Mouse (Mus musculus) embryonic facial prominence, embryonic 12.5 days (tissue): ENCODE results near the gene D5Ertd579e. TPM values are rescaled to one million over a fixed set of nuclear protein-coding genes. Genes with fewer than 3 reads are reported as not detected.

Source experiments
- ATAC-seq: fragments of 200-750 bp; cut with Nextera tagmentation; 2 replicates; pipeline ENCODE4 v1.8.0; 2017; ENCODE audit not compliant: insufficient number of reproducible peaks, insufficient read depth, low FRiP score, low TSS enrichment
- H3K27ac ChIP-seq: fragments of 300-500 bp; sonication (generic); 2 replicates; pipeline ENCODE4 v1.5.1; 2016; ENCODE audit warnings: mild to moderate bottlenecking
- H3K27me3 ChIP-seq: fragments of 300-500 bp; sonication (generic); 2 replicates; pipeline ENCODE4 v1.6.1; 2016; ENCODE audit warnings: mild to moderate bottlenecking, moderate library complexity
- H3K36me3 ChIP-seq: fragments of 300-500 bp; sonication (generic); 2 replicates; pipeline ENCODE4 v1.6.1; 2016; ENCODE audit warnings: mild to moderate bottlenecking
- H3K4me1 ChIP-seq: fragments of 300-500 bp; sonication (generic); 2 replicates; pipeline ENCODE4 v1.6.1; 2016
- H3K4me2 ChIP-seq: fragments of 300-500 bp; sonication (generic); replicated peaks from 2 replicates; pipeline ENCODE4 v1.6.1; 2016; ENCODE audit warnings: mild to moderate bottlenecking, moderate library complexity
- H3K4me3 ChIP-seq: fragments of 300-500 bp; sonication (generic); 2 replicates; pipeline ENCODE4 v1.5.1; 2016; ENCODE audit warnings: mild to moderate bottlenecking
- H3K9ac ChIP-seq: fragments of 300-500 bp; sonication (generic); 2 replicates; pipeline ENCODE4 v1.6.1; 2016; ENCODE audit warnings: mild to moderate bottlenecking, moderate library complexity
- H3K9me3 ChIP-seq: fragments of 300-500 bp; sonication (generic); 2 replicates; pipeline ENCODE4 v1.6.1; 2016; ENCODE audit warnings: mild to moderate bottlenecking, moderate library complexity
- WGBS: fragments of 180-500 bp; shearing (Covaris S2); methylation state at CpG from one replicate; pipeline ENCODE4 v1.1.7; 2016; 5-methylcytosine and 5-hydroxymethylcytosine counted together
- polyA plus RNA-seq: library from polyadenylated mRNA; unstranded; fragments of >200 nt; fragmentation: Nextera tagmentation; extraction: Ambion mirVana; gene quantifications from 2 replicates; pipeline ENCODE4 v1.2.1, GENCODE M21; 2016

D5Ertd579e gene
- polyA plus RNA-seq, 1 experiment from 2014 or later = 27.0 TPM

DNA sequence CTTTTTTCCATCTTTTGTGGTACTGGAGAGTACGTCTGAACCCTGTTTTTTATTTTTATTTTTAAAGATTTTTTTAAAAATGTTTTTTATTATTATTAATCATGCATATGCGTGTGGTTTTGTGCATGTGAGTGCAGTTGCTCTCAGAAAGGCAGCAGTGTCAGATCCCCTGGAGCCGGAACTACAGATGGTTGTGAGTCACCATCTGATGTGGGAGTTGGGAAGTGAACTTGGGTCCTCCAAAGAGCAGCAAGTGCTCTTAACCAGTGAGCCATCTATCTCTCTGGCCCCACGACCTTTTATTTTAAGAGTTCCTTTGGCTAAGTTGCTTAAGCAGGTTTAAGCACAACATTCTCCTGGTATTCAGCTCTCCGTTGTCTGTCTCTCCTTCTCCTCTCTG is 99.6 kb downstream of the D5Ertd579e start:
- no peaks in the 10 kb centered on the region for H3K9me3 ChIP-seq
- ATAC-seq = no peak

DNA sequence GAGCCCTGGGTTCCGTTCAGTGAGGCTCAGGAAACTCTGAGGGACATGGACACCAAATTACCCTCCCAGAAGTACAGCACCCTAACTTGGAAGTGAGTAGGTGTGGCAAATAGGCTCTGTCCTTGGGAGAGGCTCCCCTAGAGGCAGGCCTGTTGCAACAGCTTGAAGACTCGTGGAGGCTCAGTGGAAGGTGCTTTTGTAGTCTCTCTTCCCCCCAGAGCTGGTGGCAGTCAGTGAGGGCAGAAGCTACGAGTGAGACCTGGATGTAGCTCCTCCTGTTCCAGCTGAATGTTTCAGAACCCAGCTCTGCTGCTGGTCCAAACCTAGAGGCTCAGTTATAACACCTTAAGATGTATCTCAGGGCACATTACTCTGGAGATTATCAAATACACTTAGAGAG is 100.7 kb downstream of the D5Ertd579e start:
- WGBS = 23% methylated on average over 3 of the region's 3 CpGs
- H3K36me3 ChIP-seq = peaks cover 12% of the 10 kb centered on the region

More for the DNA sequence above, 99.6 kb downstream of the D5Ertd579e start:
- no peak overlapping the region for H3K9ac ChIP-seq
- no peak overlapping the region for H3K4me2 ChIP-seq
- no peak overlapping the region for H3K4me3 ChIP-seq
- H3K4me1 ChIP-seq = no peaks in the 10 kb centered on the region
- H3K27me3 ChIP-seq = no peaks in the 10 kb centered on the region
- no peak overlapping the region for H3K27ac ChIP-seq
- 75% methylated on average over 5 of the region's 5 CpGs for WGBS
- peaks cover 16% of the 10 kb centered on the region for H3K36me3 ChIP-seq

DNA sequence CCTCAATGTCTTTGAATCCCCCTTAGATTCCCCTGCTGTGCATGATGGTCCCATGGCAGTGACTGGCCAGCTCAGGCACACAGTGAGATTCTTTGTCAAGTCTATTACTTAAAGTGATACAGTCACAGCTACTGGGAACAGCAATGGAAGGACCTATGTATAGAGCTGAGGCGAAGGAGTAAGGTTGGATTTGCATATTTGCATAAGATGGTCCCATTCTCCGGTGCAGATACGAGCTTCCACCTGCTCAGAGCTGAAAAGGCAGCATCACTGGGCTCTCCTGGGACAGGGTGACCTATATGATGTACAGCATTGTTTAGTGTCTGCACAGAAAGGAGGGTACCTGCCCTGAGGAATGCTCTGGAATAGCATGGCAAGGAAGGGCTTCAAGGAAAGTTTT is 101.5 kb downstream of the D5Ertd579e start:
- peaks cover 4% of the 10 kb centered on the region for H3K36me3 ChIP-seq
- H3K4me1 ChIP-seq = no peaks in the 10 kb centered on the region
- H3K4me3 ChIP-seq = no peak overlapping the region
- no peak for ATAC-seq
- H3K27me3 ChIP-seq = no peaks in the 10 kb centered on the region
- no peak overlapping the region for H3K27ac ChIP-seq
- no peaks in the 10 kb centered on the region for H3K9me3 ChIP-seq
- 71% methylated on average over 3 of the region's 3 CpGs for WGBS
- no peak overlapping the region for H3K9ac ChIP-seq
- no peak overlapping the region for H3K4me2 ChIP-seq

More for the DNA sequence above, 100.7 kb downstream of the D5Ertd579e start:
- H3K9me3 ChIP-seq = no peaks in the 10 kb centered on the region
- no peak overlapping the region for H3K4me3 ChIP-seq
- no peak overlapping the region for H3K9ac ChIP-seq
- no peaks in the 10 kb centered on the region for H3K27me3 ChIP-seq
- no peaks in the 10 kb centered on the region for H3K4me1 ChIP-seq
- no peak overlapping the region for H3K4me2 ChIP-seq
- H3K27ac ChIP-seq = no peak overlapping the region
- ATAC-seq = no peak

DNA sequence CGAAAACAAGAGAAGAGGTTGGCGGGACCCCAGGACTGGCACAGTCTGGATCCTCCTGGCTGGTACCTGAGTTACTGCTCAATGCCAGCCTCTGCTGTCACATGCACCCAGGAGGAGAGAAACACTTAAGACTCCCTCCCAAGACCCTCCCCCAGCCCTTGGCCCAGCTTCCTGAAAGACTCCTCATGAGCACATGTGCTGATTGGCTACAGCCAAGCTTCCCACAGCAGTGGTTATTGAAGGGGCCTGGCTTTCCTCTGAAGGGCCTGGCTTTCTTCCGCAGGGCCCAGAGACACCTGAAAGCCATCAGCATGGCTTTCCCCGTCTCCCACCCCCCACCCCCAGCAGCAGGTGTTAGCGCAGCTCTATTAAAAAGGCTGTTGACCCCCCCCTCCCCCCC is 102.6 kb downstream of the D5Ertd579e start, which contains the start of gene Tbc1d14:
Tbc1d14 (minus strand) TSS at position 101 of the 400 bp plus-strand sequence.
- 65% methylated on average over 5 of the region's 5 CpGs for WGBS
- Histone ChIP-seq H3K36me3 (no peaks in the 10 kb centered on the region), H3K4me1 (no peaks in the 10 kb centered on the region), H3K9me3 (no peaks in the 10 kb centered on the region), H3K4me2 (no peak within 1 kb of the TSS), H3K27me3 (no peaks in the 10 kb centered on the region), H3K4me3 (no peak within 1 kb of the TSS), H3K9ac (no peak within 1 kb of the TSS), H3K27ac (no peak within 1 kb of the TSS)
- ATAC-seq = no peak

DNA sequence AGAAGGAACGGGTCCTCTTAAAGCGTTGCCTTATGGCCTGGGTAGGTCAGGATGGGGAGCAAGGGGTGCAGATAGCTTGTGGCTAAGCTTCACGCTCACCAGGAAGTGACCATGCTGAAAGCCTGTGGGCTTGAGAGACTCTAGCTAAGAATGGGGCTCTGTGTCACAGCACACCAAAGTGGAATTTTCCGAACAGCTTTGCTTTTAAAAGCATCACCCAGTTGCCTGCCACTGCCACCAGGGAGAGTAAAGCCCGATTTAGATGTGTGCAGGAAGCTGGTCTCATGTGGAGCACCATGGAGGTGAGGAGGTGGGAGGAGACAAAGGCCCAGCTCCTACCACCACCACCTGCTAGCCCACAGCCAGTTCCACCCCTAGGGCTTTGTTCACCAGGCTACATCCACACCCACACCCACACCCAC is 105.3 kb downstream of the D5Ertd579e start:
- Histone ChIP-seq H3K9ac (no peak overlapping the region), H3K36me3 (no peaks in the 10 kb centered on the region), H3K27me3 (no peaks in the 10 kb centered on the region), H3K4me1 (no peaks in the 10 kb centered on the region), H3K4me2 (no peak overlapping the region), H3K27ac (no peak overlapping the region), H3K4me3 (no peak overlapping the region), H3K9me3 (no peaks in the 10 kb centered on the region)
- no peak for ATAC-seq
- 68% methylated on average over 5 of the region's 5 CpGs for WGBS

DNA sequence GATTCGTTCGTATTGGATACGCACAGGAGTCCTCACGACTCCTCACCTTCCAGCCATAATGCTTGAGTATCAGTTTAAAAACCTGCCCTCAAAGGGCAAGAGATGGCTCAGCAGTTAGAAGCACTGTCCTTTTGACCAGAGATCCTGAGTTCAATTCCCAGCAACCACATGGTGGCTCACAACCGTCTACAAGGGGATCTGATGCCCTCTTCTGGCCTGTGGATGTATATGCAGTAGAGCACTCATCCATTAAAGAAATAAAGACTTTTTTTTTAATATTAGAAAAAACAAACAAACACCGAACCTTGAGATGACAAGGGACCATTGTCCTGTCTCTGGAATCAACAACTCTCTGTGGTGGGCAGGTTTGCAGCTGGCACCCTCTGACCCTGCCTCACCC is 111.5 kb downstream of the D5Ertd579e start:
- Histone ChIP-seq H3K4me1 (peaks cover 16% of the 10 kb centered on the region), H3K4me3 (no peak overlapping the region), H3K9ac (no peak overlapping the region), H3K4me2 (no peak overlapping the region), H3K27me3 (no peaks in the 10 kb centered on the region), H3K9me3 (no peaks in the 10 kb centered on the region), H3K36me3 (no peaks in the 10 kb centered on the region), H3K27ac (no peak overlapping the region)
- ATAC-seq = no peak
- WGBS = 68% methylated on average over 6 of the region's 6 CpGs

DNA sequence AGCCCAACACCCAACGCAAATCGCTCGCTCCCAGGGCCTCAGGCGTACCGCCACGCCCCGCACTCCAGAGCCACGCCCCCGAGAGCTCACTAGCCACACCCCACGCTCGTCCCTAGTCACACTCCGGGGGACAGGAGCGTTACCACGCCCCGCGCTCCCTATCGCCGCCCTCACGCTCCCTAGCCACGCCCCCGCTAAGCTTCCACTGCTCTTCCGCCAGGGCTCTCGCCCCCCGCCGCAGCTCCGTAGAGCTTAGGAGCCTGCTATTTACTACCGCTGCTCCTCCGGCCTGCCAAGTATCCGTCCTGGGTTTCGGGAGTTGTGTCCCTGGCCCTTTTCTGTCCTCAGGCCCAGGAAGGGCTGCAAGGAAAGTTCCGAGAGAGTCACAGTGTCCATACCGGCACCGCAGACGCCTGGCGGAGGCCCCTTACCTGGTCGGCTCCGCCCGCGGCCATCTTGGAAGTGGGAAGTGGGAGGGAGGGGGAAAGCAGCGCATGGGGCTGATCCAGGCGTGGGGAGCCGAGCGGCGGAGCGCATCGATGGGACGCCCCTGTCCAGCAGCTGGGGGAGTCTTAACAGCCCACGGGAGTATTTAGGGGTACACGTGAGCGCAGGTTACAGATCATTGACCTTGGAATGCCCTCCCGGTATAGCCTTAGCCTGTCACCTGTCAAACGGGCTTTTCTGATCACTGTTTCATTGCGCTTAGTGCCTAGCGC is 113.7 kb downstream of the D5Ertd579e start:
- H3K9me3 ChIP-seq = no peaks in the 10 kb centered on the region
- WGBS = 2% methylated on average over 54 of the region's 54 CpGs
- no peaks in the 10 kb centered on the region for H3K36me3 ChIP-seq
- peak overlapping the region; percentile 61 for H3K9ac ChIP-seq
- H3K4me3 ChIP-seq = peak overlapping the region; percentile 78
- H3K27ac ChIP-seq = peak overlapping the region; percentile 81
- H3K27me3 ChIP-seq = no peaks in the 10 kb centered on the region
- H3K4me2 ChIP-seq = peak overlapping the region; percentile 93
- peak; percentile 94 for ATAC-seq
- peaks cover 16% of the 10 kb centered on the region for H3K4me1 ChIP-seq

DNA sequence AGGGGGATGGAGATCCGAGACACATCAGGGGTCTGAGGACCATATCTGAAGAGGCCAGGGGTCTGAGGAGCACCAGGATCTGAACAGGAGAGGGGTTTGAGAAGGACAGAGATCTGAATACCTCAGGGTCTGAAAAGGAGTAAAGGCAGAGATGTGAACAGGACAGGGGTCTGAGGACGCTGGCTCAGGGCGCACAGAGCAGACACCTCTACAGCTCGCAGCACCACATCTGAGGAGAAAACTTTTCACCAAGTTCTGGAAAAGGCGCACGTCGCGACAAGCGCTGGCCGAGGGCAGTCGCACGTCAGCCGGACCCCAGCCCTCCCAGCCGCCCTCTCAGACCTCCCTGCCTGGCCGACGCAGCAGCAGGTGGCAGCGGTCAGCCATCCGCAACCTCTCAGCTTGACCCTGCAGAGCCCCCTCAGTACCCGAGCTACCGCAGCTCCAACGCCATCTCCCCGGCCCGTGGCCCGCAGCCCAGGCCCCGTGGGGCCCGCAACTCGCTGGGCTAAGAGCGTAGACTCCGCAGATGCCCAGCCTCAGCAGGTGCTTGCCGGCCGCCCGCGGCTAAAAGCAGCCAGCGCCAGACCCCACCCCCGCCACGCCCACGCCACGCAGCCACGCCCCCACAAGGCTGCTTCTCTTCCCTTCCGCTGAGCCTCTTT is 114.4 kb downstream of the D5Ertd579e start:
- H3K36me3 ChIP-seq = no peaks in the 10 kb centered on the region
- H3K9ac ChIP-seq = peak overlapping the region; percentile 51
- no peak overlapping the region; the same call in 1 of the 2 replicates for H3K27ac ChIP-seq
- H3K4me3 ChIP-seq = peak overlapping the region; percentile 78
- peaks cover 16% of the 10 kb centered on the region for H3K4me1 ChIP-seq
- no peaks in the 10 kb centered on the region for H3K9me3 ChIP-seq
- peak overlapping the region; percentile 93 for H3K4me2 ChIP-seq
- WGBS = under 1% methylated on average over 40 of the region's 40 CpGs
- no peaks in the 10 kb centered on the region for H3K27me3 ChIP-seq
- ATAC-seq = peak; percentile 4; the same call in 1 of the 2 replicates

DNA sequence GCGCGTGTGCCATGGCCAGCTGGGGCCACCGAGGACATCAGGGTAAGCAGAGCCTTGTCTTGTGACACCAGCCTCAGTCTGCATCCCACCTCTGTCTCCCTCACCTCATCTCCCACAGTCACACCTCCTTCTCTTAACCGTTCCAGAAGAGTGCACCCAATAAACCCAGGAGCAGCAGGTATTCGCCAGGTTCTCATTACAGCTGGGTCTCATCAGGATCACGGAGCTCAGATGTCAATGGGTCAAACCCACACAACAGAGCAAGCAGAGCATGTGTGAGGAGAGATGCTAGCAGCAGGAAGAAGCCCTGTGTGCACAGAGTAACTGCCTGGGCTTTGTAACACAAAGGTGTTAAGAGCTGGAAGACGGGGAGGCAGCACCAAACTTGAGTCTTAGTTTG is 115.9 kb downstream of the D5Ertd579e start:
- Histone ChIP-seq H3K9ac (no peak overlapping the region), H3K4me3 (no peak overlapping the region), H3K9me3 (no peaks in the 10 kb centered on the region), H3K27me3 (no peaks in the 10 kb centered on the region), H3K27ac (no peak overlapping the region), H3K4me2 (no peak overlapping the region), H3K4me1 (peaks cover 16% of the 10 kb centered on the region), H3K36me3 (no peaks in the 10 kb centered on the region)
- WGBS = 66% methylated on average over 7 of the region's 7 CpGs
- ATAC-seq = no peak

DNA sequence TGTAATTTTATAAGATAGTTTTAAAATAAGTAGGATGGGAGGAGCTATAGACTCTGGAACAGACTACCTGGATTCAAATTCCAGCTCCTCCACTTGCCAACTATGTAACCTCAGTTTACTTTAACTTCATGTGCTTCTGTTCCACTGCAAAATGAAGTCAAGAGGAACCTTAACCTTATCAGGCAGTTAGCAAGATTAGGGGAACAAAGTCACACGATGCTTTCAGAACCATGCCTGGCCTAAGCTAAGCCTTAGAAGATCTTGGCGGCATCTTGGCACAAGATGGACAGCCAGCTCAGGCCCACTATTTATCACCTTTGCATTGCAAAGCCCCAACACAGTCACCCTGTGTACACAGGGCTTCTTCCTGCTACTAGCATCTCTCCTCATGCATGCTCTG is 116.8 kb downstream of the D5Ertd579e start:
- Histone ChIP-seq H3K4me1 (peaks cover 23% of the 10 kb centered on the region), H3K36me3 (no peaks in the 10 kb centered on the region), H3K9me3 (no peaks in the 10 kb centered on the region), H3K4me3 (no peak overlapping the region), H3K9ac (no peak overlapping the region), H3K4me2 (no peak overlapping the region), H3K27me3 (no peaks in the 10 kb centered on the region), H3K27ac (no peak overlapping the region)
- WGBS = 79% methylated on average over 2 of the region's 2 CpGs
- no peak for ATAC-seq

DNA sequence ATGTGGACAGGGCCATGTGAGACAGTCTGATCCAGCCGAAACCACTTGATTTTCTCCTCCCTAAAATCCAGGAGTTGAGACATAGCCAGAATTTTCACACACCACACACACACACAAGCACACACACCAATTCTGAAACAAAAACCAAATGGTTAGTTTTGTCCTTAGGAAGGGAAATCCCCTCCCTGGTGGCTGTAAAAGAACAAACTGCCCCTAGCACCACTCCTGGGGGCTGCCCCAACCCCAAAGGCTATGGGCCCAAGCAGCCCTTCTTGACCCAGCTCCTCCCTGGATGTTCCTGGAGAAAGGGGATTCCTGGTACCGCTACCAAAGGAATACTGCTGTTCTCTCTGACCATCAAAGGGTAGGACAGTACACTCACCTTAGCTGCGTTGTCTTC is 119.4 kb downstream of the D5Ertd579e start:
- no peak for ATAC-seq
- Histone ChIP-seq H3K27ac (no peak overlapping the region), H3K27me3 (no peaks in the 10 kb centered on the region), H3K9ac (no peak overlapping the region), H3K4me2 (no peak overlapping the region), H3K36me3 (peaks cover 1% of the 10 kb centered on the region), H3K9me3 (no peaks in the 10 kb centered on the region), H3K4me1 (peaks cover 26% of the 10 kb centered on the region), H3K4me3 (no peak overlapping the region)
- WGBS = 96% methylated on average over 3 of the region's 3 CpGs

DNA sequence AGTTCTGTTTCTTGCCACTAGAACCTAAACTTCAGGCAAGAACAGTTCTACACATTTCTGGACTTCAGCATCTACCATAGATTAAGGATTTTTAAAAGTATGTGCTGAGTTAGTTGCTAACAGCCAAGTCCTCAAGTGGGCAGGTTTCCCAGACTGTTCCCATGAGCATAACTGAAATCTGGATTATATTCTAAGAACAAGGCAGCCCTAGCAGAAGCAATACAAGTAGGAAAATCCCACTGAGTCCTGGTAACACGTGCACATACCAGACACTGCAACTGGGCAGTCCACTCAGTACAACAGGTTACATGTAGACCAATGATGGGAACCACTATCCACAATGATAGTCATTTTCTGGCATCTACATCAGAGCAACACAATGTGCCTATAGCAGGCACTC is 120.1 kb downstream of the D5Ertd579e start:
- no peak for ATAC-seq
- no peak overlapping the region for H3K4me2 ChIP-seq

More for the DNA sequence above, 120.1 kb downstream of the D5Ertd579e start:
- H3K36me3 ChIP-seq = peaks cover 7% of the 10 kb centered on the region
- no peak overlapping the region for H3K27ac ChIP-seq
- no peaks in the 10 kb centered on the region for H3K27me3 ChIP-seq
- no peak overlapping the region for H3K9ac ChIP-seq
- peaks cover 19% of the 10 kb centered on the region for H3K4me1 ChIP-seq
- H3K4me3 ChIP-seq = no peak overlapping the region
- 68% methylated on average over 1 of the region's 1 CpGs for WGBS
- H3K9me3 ChIP-seq = no peaks in the 10 kb centered on the region
